Mouse (Mus musculus): ENCODE data around the gene Hdgfl2. TPM values are rescaled to one million over a fixed set of nuclear protein-coding genes. Genes with fewer than 3 reads are reported as not detected.
A peak's percentile ranks its signal among the peaks of the same experiment; 100 is the strongest.
"Not testable (repeated sequence)": the region's sequence is repeated elsewhere in the genome, so short reads cannot be mapped to it uniquely, and the experiment has no call there.

Gene Hdgfl2
- total RNA-seq, 2 experiments from 2014 or later: 23.8 to 26.3 TPM

DNA sequence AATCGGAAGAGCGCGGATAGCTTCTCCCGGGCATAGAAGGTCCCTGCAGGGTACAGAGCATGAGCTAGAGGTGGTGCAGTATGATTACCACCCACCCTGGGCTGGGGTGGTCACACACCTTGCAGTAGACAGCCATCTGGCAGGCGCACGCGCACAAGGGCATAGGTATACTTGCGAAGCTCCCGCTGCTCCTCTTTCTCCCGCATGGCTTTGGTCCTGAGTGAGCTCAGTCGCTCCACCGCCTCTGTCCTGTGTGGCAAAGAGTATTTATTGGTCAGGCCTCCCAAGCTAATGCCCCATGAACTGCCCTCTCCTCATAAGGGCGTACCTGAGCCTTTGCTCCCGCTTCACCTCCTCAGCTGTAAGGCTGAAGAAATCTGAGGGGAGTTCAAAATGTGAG lies 10.4 kb upstream of the Hdgfl2 start:
- DNase-seq: no peak
- no peak for TF ChIP-seq CTCF (IDR thresholded peaks at IDR 0.05)
- intact Hi-C loops (cut with DNase I): no loop called here
- Histone ChIP-seq H3K4me3 (no peak overlapping the region), H3K27ac (no peak overlapping the region)

DNA sequence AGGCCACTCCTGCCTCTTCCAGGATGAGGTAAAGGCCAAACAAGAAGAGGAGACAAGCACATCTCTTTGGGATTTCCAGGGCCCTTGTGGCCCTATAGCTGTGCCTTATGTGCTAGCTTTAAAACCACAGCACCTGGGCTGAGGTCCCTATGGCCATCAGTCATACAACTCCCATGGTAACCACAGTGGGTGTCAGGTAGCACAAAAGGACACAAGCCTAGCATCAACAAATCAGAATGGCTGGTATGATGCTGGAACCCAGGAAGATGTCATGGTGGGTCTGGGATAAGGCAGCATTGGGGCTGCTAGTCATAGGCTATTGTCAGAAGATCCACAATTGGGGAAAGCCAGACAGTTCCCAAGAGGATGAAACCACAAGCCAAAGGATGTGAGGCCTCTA lies 8.3 kb upstream of the Hdgfl2 start:
- Histone ChIP-seq H3K4me3 (no peak overlapping the region), H3K27ac (no peak overlapping the region)
- no peak for DNase-seq
- intact Hi-C loops (cut with DNase I): loop anchor here (5.0 kb wide), 1 partner anchor 114 kb away; the partner anchor contains the start of gene Yju2
- TF ChIP-seq CTCF (IDR thresholded peaks at IDR 0.05): no peak

DNA sequence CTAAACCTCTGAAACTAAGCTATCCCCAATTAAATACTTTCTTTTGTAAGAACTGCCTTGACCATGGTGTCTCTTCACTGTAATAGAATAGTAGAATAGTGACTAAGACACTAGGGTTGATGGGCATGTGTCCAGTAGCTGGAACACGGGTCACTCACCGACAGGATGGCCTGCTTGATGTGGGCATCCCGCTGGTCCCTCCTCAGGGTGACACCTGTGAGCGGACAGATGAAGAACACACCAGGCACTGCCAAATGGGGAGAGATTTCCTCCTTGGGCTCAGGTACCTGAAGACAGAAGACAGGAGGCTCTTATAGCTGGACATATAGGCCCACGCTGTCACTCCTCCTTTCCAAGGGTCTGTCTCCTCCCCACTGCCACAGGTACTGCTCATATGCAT lies 7.2 kb upstream of the Hdgfl2 start:
- intact Hi-C loops (cut with DNase I): loop anchor here (5.0 kb wide), 1 partner anchor 115 kb away; the partner anchor contains the start of gene Yju2
- DNase-seq: peak; percentile 11
- H3K27ac ChIP-seq: no peak overlapping the region
- H3K4me3 ChIP-seq: no peak overlapping the region
- no peak for TF ChIP-seq CTCF (IDR thresholded peaks at IDR 0.05)

DNA sequence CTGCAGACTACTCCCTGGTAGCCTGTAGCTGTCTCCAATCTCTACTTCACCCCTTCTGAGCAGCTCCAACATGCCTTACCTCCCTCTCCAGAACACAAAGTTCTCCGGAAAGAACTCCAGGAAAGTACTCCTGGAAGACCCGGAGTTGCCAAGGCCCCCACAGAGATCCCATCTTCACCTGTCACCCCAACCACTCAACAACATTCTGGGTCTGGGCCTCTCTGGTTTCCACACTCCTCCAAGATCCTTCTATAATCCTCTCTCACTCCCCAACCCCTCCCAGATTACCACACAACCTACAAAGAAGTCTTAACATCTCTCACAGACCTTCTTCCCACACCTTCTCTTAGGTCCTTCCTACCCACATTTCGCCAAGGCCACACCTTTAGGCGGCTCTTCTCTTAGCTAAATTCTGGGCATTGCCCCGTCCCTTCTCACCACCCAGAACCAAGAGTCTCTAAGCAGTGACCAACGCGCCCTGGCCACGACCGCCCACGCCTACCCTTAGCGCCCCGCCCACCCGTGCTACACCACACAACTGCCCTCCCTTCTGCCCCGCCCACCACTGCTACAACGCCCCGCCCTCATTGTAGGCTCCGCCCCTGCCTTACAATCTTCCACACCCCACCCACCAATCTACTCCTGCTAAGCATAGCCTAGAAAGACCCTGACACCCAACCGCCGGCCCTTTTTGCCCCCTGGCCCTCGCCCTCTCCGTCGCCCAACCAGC lies 5.2 kb upstream of the Hdgfl2 start:
- H3K27ac ChIP-seq: peak overlapping the region; percentile 98
- peak overlapping the region; percentile 97 for H3K4me3 ChIP-seq
- no peak for TF ChIP-seq CTCF (IDR thresholded peaks at IDR 0.05)
- intact Hi-C loops (cut with DNase I): loop anchor here (5.0 kb wide), 1 partner anchor 117 kb away; the partner anchor contains the start of gene Yju2
- peak; percentile 89 for DNase-seq

DNA sequence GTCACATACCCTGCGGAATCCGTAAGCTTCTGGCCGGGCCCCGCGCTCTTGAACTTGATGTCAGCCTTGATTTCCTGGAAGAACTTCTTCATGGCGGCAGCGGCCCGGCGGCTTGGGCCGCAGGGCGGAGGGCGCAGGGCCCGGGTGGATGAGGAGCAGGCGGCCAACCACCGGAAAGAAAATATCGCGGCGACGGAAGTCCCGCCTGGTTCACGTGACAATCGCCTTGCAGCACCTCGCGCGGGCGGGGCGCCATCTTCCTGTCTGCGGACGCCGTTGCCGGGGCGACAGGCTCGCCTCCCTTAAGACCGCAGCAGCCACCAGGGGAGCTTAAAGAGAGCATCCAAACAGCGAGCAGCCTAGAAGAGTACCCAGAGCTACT lies 4.6 kb upstream of the Hdgfl2 start, which contains the start of gene Ubxn6:
Gene Ubxn6, minus strand, starts transcription at position 202 of the 382 bp plus-strand sequence.
- DNase-seq: peak; percentile 99
- Histone ChIP-seq H3K4me3 (peak within 1 kb of the TSS; percentile 97), H3K27ac (peak within 1 kb of the TSS; percentile 98)
- intact Hi-C loops (cut with DNase I): loop anchor here (5.0 kb wide), 2 partner anchors 38 to 118 kb away; partner anchors contain the start of genes Sh3gl1 and Yju2
- TF ChIP-seq CTCF (IDR thresholded peaks at IDR 0.05): peak; percentile 51

DNA sequence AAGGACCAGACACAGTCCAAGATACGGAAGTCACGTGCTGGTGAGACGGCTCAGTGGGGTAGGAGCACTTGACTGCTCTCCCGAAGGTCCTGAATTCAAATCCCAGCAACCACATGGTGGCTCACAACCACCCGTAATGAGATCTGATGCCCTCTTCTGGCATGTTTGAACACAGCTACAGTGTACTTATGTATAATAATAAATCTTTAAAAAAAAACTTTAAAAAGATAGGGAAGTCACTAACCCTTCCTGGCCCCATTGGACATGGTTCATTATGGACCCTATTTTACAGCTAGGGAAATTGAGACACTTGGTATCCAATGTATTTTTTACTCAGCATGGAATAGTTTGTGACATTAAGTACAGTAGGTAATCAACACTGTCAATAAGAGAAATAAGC lies 1.9 kb upstream of the Hdgfl2 start:
- DNase-seq: no peak
- Histone ChIP-seq H3K4me3 (no peak overlapping the region), H3K27ac (no peak overlapping the region)
- no peak for TF ChIP-seq CTCF (IDR thresholded peaks at IDR 0.05)
- intact Hi-C loops (cut with DNase I): loop anchor here (5.0 kb wide), 1 partner anchor 40 kb away; the partner anchor contains the start of gene Sh3gl1

DNA sequence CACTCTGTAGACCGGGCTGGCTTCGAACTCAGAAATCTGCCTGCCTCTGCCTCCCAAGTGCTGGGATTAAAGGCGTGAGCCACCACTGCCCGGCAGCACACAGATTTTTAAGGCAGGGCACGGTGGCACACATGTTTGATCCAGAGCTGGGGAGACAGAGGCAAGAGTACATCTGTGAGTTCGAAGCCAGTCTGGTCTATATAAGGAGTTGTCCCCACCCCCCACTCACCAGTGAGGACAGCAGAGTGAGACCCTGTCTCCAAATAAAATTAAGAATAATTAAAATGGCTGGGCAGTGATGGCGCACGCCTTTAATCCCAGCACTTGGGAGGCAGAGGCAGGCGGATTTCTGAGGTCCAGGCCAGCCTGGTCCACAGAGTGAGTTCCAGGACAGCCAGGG lies 1.1 kb upstream of the Hdgfl2 start:
- Histone ChIP-seq H3K27ac (peak overlapping the region; percentile 94), H3K4me3 (peak overlapping the region; percentile 70)
- intact Hi-C loops (cut with DNase I): loop anchor here (5.0 kb wide), 1 partner anchor 41 kb away; the partner anchor contains the start of gene Sh3gl1
- DNase-seq: not testable (repeated sequence)

DNA sequence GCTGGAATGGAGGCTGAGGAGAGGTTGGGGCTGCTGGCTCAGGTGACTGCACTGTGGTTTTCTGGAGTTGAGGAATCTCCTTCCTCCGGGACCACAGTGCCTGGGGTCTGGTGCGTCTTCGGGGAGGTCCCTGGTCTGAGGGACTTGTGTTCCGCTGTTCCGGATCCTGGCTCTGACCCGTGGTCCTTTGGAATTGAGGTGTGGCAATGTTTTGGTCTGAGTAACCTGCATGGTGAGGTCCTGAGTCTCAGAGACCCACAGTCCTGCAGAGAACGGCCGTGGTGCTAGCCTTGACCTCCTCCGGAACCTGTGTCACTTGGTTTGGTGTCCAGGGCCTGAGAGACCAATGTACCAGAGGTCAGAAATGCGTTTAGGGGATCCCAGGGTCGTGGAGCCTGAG lies 487 bp downstream of the Hdgfl2 start:
- DNase-seq: no peak
- Histone ChIP-seq H3K27ac (peak overlapping the region; percentile 92), H3K4me3 (peak overlapping the region; percentile 83)
- TF ChIP-seq CTCF (IDR thresholded peaks at IDR 0.05): no peak
- intact Hi-C loops (cut with DNase I): loop anchor here (5.0 kb wide), 1 partner anchor 43 kb away; the partner anchor contains the start of gene Sh3gl1

DNA sequence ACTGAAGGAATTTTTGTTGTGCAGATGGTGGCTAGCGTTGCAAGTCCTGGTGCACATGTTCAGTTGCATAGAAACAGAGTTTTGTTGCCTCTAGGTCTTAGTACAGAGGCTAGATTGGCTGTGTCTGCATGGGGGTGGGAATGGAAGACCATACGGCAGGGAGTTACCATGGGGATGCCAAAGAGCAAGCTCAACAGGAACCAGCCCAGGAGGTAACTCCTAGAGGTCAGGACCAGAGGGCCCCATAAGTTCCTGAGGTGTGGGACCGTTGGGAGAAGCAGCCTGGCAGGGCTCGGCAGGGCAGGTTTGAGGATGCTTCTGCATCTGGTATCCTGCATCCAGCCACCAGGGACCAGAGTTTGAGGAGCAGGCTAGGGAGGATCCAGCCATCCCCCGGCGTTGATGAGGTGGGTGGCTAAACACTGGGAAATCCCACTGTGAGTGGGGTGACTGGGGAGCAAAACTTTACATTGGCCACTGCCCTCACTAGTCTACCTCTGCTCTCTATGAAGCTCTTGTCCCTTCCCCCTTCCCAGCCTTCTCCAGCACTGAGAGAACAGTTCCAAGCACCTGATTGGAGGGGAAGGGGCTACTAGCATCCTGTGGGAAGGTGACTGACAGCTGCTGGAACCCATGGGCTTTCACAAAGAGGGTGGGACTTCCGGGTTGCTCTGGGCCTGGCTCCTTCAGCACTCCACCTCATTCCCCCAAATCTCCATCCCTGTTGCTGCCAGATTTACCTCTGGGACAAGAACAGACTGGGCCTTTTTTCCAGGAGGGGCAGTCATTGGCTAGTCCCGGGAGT lies 1.5 kb downstream of the Hdgfl2 start:
- no peak for DNase-seq
- TF ChIP-seq CTCF (IDR thresholded peaks at IDR 0.05): no peak
- intact Hi-C loops (cut with DNase I): no loop called here
- peak overlapping the region; percentile 83 for H3K4me3 ChIP-seq
- peak overlapping the region; percentile 92; the same call in 1 of the 2 replicates for H3K27ac ChIP-seq

DNA sequence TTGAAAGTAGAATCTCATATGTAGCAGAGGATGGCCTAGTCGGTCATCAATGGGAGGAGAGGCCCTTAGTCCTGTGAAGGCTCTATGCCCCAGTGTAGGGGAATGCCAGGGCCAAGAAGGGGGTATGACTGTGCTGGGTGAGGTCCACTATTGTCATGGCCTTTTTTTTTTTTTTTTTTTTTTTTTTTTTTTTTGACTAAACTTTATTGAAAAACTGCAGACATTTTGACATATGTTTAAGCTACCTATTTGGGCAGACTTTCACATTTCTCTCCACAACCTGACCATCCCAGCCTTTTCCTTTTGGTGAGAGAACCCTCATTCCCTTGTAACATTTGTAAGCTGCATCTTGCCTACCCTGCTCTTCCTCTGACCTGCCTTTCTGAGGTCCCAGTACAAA lies 12.9 kb downstream of the Hdgfl2 start:
- Histone ChIP-seq H3K4me3 (no peak overlapping the region), H3K27ac (no peak overlapping the region)
- TF ChIP-seq CTCF (IDR thresholded peaks at IDR 0.05): no peak
- no peak for DNase-seq
- intact Hi-C loops (cut with DNase I): no loop called here

DNA sequence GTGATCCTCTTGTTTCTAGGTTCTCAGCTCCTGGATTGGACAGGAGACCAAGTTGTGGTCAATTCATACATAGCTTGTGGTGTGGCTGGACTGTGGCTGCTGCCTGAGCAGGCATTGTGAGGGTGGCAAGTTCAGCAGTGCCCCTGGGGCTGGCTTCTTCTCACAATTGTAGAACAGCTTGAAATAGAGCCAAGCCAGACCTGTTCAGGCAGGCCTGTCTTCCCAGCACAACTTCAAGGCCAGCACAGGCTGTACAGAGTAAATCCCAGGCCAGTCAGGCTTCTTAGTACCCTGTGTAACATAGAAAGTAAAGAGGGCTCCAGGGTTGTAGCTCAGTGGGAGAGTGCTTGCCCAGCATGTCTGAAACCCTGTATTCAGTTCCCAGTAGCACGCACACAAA lies 13.4 kb downstream of the Hdgfl2 start:
- no peak overlapping the region for H3K27ac ChIP-seq
- no peak for TF ChIP-seq CTCF (IDR thresholded peaks at IDR 0.05)
- intact Hi-C loops (cut with DNase I): no loop called here
- H3K4me3 ChIP-seq: no peak overlapping the region
- DNase-seq: no peak

DNA sequence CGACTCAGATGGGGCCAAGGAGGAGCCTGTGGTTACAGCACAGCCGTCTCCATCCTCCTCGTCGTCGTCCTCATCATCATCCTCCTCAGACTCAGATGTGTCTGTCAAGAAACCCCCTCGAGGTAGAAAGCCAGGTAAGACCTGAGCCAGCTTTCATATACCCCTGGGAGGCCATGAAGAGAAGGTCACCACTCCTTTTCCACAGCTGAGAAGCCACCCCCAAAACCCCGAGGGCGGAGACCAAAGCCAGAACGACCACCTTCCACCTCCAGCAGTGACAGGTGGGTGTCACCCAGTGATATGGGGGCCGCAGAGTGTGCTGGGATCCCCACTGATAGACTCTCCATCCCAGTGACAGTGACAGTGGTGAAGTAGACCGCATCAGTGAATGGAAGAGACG lies 17.4 kb downstream of the Hdgfl2 start:
- no peak for TF ChIP-seq CTCF (IDR thresholded peaks at IDR 0.05)
- intact Hi-C loops (cut with DNase I): no loop called here
- Histone ChIP-seq H3K27ac (no peak overlapping the region), H3K4me3 (no peak overlapping the region)
- no peak for DNase-seq

DNA sequence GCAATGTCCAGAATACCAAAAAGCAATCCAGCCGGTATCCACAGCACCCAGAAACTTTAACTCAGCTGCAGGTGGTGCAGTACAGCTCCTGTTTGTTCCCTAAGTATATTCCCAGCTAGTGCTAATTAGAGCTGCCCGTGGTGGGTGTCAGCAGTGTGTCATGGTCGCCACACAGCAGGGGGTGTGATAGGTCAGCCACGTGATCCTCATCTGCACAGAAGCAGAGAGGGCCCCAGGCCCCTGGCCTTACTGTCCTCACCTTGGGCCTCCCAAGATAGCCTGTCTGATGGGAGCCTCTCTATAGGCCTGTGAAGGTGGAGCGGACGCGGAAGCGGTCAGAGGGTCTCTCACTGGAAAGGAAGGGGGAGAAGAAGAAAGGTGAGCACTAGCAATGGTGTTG lies 18.7 kb downstream of the Hdgfl2 start:
- no peak for DNase-seq
- no peak overlapping the region for H3K27ac ChIP-seq
- H3K4me3 ChIP-seq: no peak overlapping the region
- intact Hi-C loops (cut with DNase I): no loop called here
- no peak for TF ChIP-seq CTCF (IDR thresholded peaks at IDR 0.05)

Data from gastrocnemius, adult 2 months (tissue).